Mouse (Mus musculus) liver, postnatal 0 days (tissue): ENCODE results near the gene Cubn. TPM values are rescaled to one million over a fixed set of nuclear protein-coding genes. Genes with fewer than 3 reads are reported as not detected.

ENCODE experiments used
- ATAC-seq: fragments of 200-750 bp; cut with Nextera tagmentation; 2 replicates; pipeline ENCODE4 v1.8.0; 2017; ENCODE audit warnings: mild to moderate bottlenecking, moderate library complexity
- DNase-seq: peaks from one replicate; pipeline ENCODE4 v3.0.0-alpha.2; 2016
- H3K27ac ChIP-seq: fragments of 300-500 bp; sonication (generic); 2 replicates; pipeline ENCODE4 v1.5.1; 2014; ENCODE audit warnings: antibody characterized with exemption, moderate library complexity, mild to moderate bottlenecking, low read depth
- H3K27me3 ChIP-seq: fragments of 300-500 bp; sonication (generic); 2 replicates; pipeline ENCODE4 v1.6.1; 2014; ENCODE audit warnings: low read length, control low read depth, mixed read lengths; ENCODE audit not compliant: insufficient read depth
- H3K36me3 ChIP-seq: fragments of 300-500 bp; sonication (generic); replicated peaks from 2 replicates; pipeline ENCODE4 v1.6.1; 2014; ENCODE audit warnings: mild to moderate bottlenecking, control low read depth, low read length, moderate library complexity, mixed read lengths; ENCODE audit not compliant: insufficient read depth
- H3K4me1 ChIP-seq: fragments of 300-500 bp; sonication (generic); 2 replicates; pipeline ENCODE4 v1.6.1; 2014; ENCODE audit warnings: antibody characterized with exemption, mild to moderate bottlenecking, control low read depth; ENCODE audit not compliant: insufficient read depth
- H3K4me2 ChIP-seq: fragments of 300-500 bp; sonication (generic); 2 replicates; pipeline ENCODE4 v1.6.1; 2014; ENCODE audit warnings: low read depth, mild to moderate bottlenecking, low read length, moderate library complexity, mixed read lengths
- H3K4me3 ChIP-seq: fragments of 300-500 bp; sonication (generic); 2 replicates; pipeline ENCODE4 v1.5.1; 2014; ENCODE audit warnings: low read depth, low read length
- H3K9ac ChIP-seq: fragments of 300-500 bp; sonication (generic); replicated peaks from 2 replicates; pipeline ENCODE4 v1.6.1; 2014; ENCODE audit warnings: mild to moderate bottlenecking, moderate library complexity
- H3K9me3 ChIP-seq: fragments of 300-500 bp; sonication (generic); 2 replicates; pipeline ENCODE4 v1.6.1; 2016; ENCODE audit warnings: mild to moderate bottlenecking, control low read depth, low read length, mixed read lengths
- CTCF ChIP-seq: sonication (generic); IDR thresholded peaks from 2 replicates; pipeline ENCODE4 v1.5.1; 2016; ENCODE audit warnings: antibody characterized with exemption, low read depth
- EP300 ChIP-seq: IDR thresholded peaks from 2 replicates; pipeline ENCODE4 v1.6.1; 2016; ENCODE audit warnings: antibody characterized with exemption, low read depth, mild to moderate bottlenecking
- WGBS: fragments of 180-500 bp; shearing (Covaris S2); extraction: QIAGEN DNeasy Blood & Tissue Kit; methylation state at CpG from one replicate; pipeline ENCODE4 v1.1.7; 2014; ENCODE audit not compliant: insufficient replicate concordance; 5-methylcytosine and 5-hydroxymethylcytosine counted together
- polyA plus RNA-seq: library from polyadenylated mRNA; unstranded; fragments of >200 nt; fragmentation: Nextera tagmentation; extraction: Ambion mirVana; gene quantifications from 2 replicates; pipeline ENCODE4 v1.2.1, GENCODE M21; 2015

The Cubn gene
- polyA plus RNA-seq, 1 experiment from 2014 or later, result not detected

GRCm38 (mm10) chr2:13271165-13271957 lies 220.3 kb downstream of the Cubn start, which contains the start of gene Rsu1:
Gene Rsu1 (minus strand): TSS chr2:13271415.
- Histone ChIP-seq H3K27ac (peak within 1 kb of the TSS; percentile 84), H3K4me2 (peak within 1 kb of the TSS; percentile 94), H3K4me1 (peaks cover 17% of the 10 kb centered on the region), H3K36me3 (no peaks in the 10 kb centered on the region), H3K9ac (peak within 1 kb of the TSS; percentile 73), H3K27me3 (no peaks in the 10 kb centered on the region), H3K9me3 (no peaks in the 10 kb centered on the region), H3K4me3 (peak within 1 kb of the TSS; percentile 61)
- DNase-seq (peak; percentile 94), ATAC-seq (peak; percentile 98)
- under 1% methylated on average over 37 of the region's 37 CpGs for WGBS
- TF ChIP-seq EP300, result 0 out of 2 replicates have a peak, but pooled peaks have one; percentile 28
- TF ChIP-seq CTCF, result no peak

- H3K9me3 ChIP-seq, result no peaks in the 10 kb centered on the region
- H3K4me1 ChIP-seq, result peaks cover 17% of the 10 kb centered on the region
- DNase-seq (no peak), ATAC-seq (no peak; the same call in 1 of the 2 replicates)
- peak overlapping the region; percentile 94 for H3K4me2 ChIP-seq
- H3K27me3 ChIP-seq, result no peaks in the 10 kb centered on the region
- no peak for TF ChIP-seq CTCF
- no peak for TF ChIP-seq EP300
- H3K4me3 ChIP-seq, result peak overlapping the region; percentile 61
- WGBS, result 25% methylated on average over 8 of the region's 8 CpGs
- H3K36me3 ChIP-seq, result no peaks in the 10 kb centered on the region
- H3K27ac ChIP-seq, result peak overlapping the region; percentile 84
- peak overlapping the region; percentile 73 for H3K9ac ChIP-seq
These were observed 220.9 kb downstream of the Cubn start for GRCm38 (mm10) chr2:13270736-13271135.

- Histone ChIP-seq H3K27ac (no peak overlapping the region), H3K4me3 (no peak overlapping the region), H3K36me3 (no peaks in the 10 kb centered on the region), H3K27me3 (no peaks in the 10 kb centered on the region), H3K4me1 (peaks cover 17% of the 10 kb centered on the region), H3K9ac (no peak overlapping the region), H3K9me3 (no peaks in the 10 kb centered on the region), H3K4me2 (no peak overlapping the region)
- TF ChIP-seq CTCF (no peak), EP300 (peak; percentile 36; the same call in 1 of the 2 replicates)
- DNase-seq, result no peak
- no peak for ATAC-seq
- 57% methylated on average over 4 of the region's 4 CpGs for WGBS
These were observed 222.8 kb downstream of the Cubn start for GRCm38 (mm10) chr2:13268681-13269293.

- Histone ChIP-seq H3K4me1 (peaks cover 5% of the 10 kb centered on the region; the same call in 1 of the 2 replicates), H3K9me3 (no peaks in the 10 kb centered on the region), H3K27ac (no peak overlapping the region), H3K36me3 (no peaks in the 10 kb centered on the region), H3K4me2 (no peak overlapping the region), H3K27me3 (no peaks in the 10 kb centered on the region), H3K9ac (no peak overlapping the region), H3K4me3 (no peak overlapping the region)
- WGBS, result 51% methylated on average over 4 of the region's 4 CpGs
- TF ChIP-seq EP300 (no peak), CTCF (peak; percentile 82)
- no peak for DNase-seq
- ATAC-seq, result no peak
These were observed 226.7 kb downstream of the Cubn start for GRCm38 (mm10) chr2:13264875-13265274.

GRCm38 (mm10) chr2:13263150-13263549 lies 228.5 kb downstream of the Cubn start:
- H3K27ac ChIP-seq, result no peak overlapping the region
- ATAC-seq (no peak), DNase-seq (no peak)
- H3K4me3 ChIP-seq, result no peak overlapping the region
- no peaks in the 10 kb centered on the region for H3K4me1 ChIP-seq
- TF ChIP-seq CTCF, result no peak
- TF ChIP-seq EP300, result no peak
- no peak overlapping the region for H3K9ac ChIP-seq
- WGBS, result 33% methylated on average over 4 of the region's 4 CpGs
- H3K36me3 ChIP-seq, result peaks cover under 1% of the 10 kb centered on the region; the same call in 1 of the 2 replicates
- H3K4me2 ChIP-seq, result no peak overlapping the region
- H3K9me3 ChIP-seq, result no peaks in the 10 kb centered on the region
- no peaks in the 10 kb centered on the region for H3K27me3 ChIP-seq

- DNase-seq (no peak), ATAC-seq (no peak)
- Histone ChIP-seq H3K4me1 (no peaks in the 10 kb centered on the region), H3K36me3 (peaks cover 10% of the 10 kb centered on the region; the same call in 1 of the 2 replicates), H3K4me3 (no peak overlapping the region), H3K4me2 (no peak overlapping the region), H3K9me3 (no peaks in the 10 kb centered on the region), H3K9ac (no peak overlapping the region), H3K27me3 (no peaks in the 10 kb centered on the region), H3K27ac (no peak overlapping the region)
- TF ChIP-seq EP300 (no peak), CTCF (no peak)
- 85% methylated on average over 2 of the region's 2 CpGs for WGBS
These were observed 233.0 kb downstream of the Cubn start for GRCm38 (mm10) chr2:13258606-13259005.
